Mouse (Mus musculus): ENCODE data around the gene Zfp433.
"Not testable (repeated sequence)": the region's sequence is repeated elsewhere in the genome, so short reads cannot be mapped to it uniquely, and the experiment has no call there.

GRCm38 (mm10) chr10:81687114-81687513 is 17.5 kb upstream of the Zfp433 start:
- TF ChIP-seq GATA1 (IDR thresholded peaks at IDR 0.05; ENCODE audit: borderline replicate concordance, low read length); CTCF (IDR thresholded peaks at IDR 0.05; ENCODE audit: low read depth, low read length); GATA2 (IDR thresholded peaks at IDR 0.05; ENCODE audit: borderline replicate concordance, low read depth, low read length); POLR2AphosphoS5 (IDR thresholded peaks at IDR 0.05; ENCODE audit: insufficient replicate concordance, low read depth, low read length): not testable (repeated sequence)

Measured in G1E (cell line).